Mouse (Mus musculus): ENCODE results near the gene Ovol2. TPM values are rescaled to one million over a fixed set of nuclear protein-coding genes. Genes with fewer than 3 reads are reported as not detected.

The Ovol2 gene
- total RNA-seq, 2 experiments from 2014 or later: 1.1 TPM

GRCm38 (mm10) chr2:144299749-144300669 lies 31.9 kb downstream of the Ovol2 start:
- Histone ChIP-seq H3K27ac (peak overlapping the region; percentile 46; the same call in 1 of the 2 replicates), H3K4me3 (no peak overlapping the region)
- peak in 1 of 2 experiments; percentile 32 for DNase-seq (ENCODE audit: low spot score in 2 of 2)
- no peak for TF ChIP-seq CTCF (conservative IDR thresholded peaks at IDR 0.05)

DNA sequence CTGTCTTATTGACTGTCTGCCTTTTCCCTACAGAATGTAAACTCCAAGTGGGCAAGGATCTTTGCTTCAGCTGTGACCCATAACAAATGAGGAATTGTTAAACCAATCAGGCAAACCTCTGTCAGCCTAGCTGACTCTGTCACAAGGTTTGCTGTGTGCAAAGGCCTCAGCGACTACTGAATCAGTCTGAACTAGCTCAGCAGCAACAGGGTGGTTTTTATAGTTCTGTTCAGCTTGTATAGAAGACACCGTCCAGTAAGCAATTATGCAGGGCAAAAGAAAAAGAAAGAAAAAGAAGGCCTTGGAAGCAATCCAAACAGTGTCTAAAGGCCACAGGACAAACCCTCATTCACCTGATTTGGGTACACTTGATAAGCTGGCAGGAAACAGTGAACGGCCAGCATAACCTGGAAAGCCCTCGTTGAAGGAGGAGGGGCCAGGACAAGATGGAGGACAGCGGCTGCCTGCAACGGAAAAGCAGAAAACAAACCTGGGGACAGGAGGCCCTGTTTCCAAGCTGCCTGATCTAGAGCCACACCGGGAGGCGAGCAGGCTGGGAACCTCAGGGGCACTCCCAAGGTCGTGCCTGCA lies 36.7 kb downstream of the Ovol2 start:
- no peak for TF ChIP-seq CTCF (conservative IDR thresholded peaks at IDR 0.05)
- no peak for DNase-seq (ENCODE audit: low spot score in 2 of 2)
- no peak overlapping the region for H3K27ac ChIP-seq
- no peak overlapping the region for H3K4me3 ChIP-seq

GRCm38 (mm10) chr2:144291600-144292305 lies 40.2 kb downstream of the Ovol2 start:
- Histone ChIP-seq H3K4me3 (no peak overlapping the region), H3K27ac (peak overlapping the region; percentile 70)
- DNase-seq (ENCODE audit: low spot score in 2 of 2): peak; percentile 42 to 70
- TF ChIP-seq CTCF (conservative IDR thresholded peaks at IDR 0.05): no peak

GRCm38 (mm10) chr2:144290321-144290720 lies 41.6 kb downstream of the Ovol2 start:
- no peak overlapping the region for H3K27ac ChIP-seq
- no peak for DNase-seq (ENCODE audit: low spot score in 2 of 2)
- TF ChIP-seq CTCF (conservative IDR thresholded peaks at IDR 0.05): no peak
- H3K4me3 ChIP-seq: no peak overlapping the region

- no peak overlapping the region for H3K27ac ChIP-seq
- TF ChIP-seq CTCF (conservative IDR thresholded peaks at IDR 0.05): no peak
- DNase-seq (ENCODE audit: low spot score in 2 of 2): no peak
These were observed 50.5 kb downstream of the Ovol2 start for GRCm38 (mm10) chr2:144281417-144281816.

DNA sequence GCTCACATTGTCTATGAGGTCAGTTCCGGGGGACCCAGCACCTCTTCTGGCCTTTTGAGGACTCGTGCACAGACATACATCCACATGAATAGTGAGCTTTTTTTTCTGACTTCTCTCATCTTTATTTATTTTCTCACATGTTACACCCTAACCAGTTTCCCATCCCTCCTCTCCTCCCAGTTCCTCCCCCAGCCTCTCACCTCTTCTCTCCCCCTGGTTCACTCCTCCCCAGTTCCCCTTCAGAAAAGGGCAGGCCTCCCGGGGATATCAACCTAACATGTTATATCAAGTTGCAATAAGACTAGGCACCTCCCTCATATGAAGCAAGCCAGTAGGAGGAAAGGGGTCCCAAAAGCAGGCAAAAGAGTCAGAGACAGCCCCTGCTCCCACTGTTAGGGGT lies 51.4 kb downstream of the Ovol2 start:
- no peak overlapping the region for H3K27ac ChIP-seq
- TF ChIP-seq CTCF (conservative IDR thresholded peaks at IDR 0.05): no peak
- DNase-seq (ENCODE audit: low spot score in 2 of 2): no peak
- H3K4me3 ChIP-seq: no peak overlapping the region

More at GRCm38 (mm10) chr2:144281417-144281816, 50.5 kb downstream of the Ovol2 start:
- H3K4me3 ChIP-seq: no peak overlapping the region

- no peak overlapping the region for H3K27ac ChIP-seq
- no peak for TF ChIP-seq CTCF (conservative IDR thresholded peaks at IDR 0.05)
- DNase-seq (ENCODE audit: low spot score in 2 of 2): no peak
- no peak overlapping the region for H3K4me3 ChIP-seq
These were observed 52.2 kb downstream of the Ovol2 start for GRCm38 (mm10) chr2:144279742-144280141.

GRCm38 (mm10) chr2:144276885-144277284 lies 55.1 kb downstream of the Ovol2 start:
- no peak overlapping the region for H3K4me3 ChIP-seq
- DNase-seq (ENCODE audit: low spot score in 2 of 2): no peak
- no peak overlapping the region for H3K27ac ChIP-seq
- TF ChIP-seq CTCF (conservative IDR thresholded peaks at IDR 0.05): no peak

DNA sequence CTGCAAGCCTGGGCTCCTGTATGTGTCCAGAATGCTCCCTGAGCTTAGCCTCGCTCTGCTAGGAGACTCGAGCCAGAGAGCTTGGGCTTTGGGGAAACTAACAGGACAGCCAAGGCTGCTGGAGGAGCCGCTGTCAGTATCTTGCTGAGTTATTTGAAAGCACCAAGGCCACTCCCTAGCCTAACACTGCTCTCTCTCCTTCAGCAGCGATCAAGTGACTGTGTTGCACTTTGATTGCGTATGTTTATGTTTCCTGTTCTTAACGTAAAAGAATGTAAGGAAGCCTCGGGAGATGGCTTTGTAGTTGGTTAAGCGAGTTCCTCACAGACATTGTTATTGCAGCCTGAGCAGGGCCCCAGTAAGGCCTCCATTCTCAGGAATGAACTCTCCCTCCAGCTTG lies 57.2 kb downstream of the Ovol2 start:
- no peak for DNase-seq (ENCODE audit: low spot score in 2 of 2)
- Histone ChIP-seq H3K4me3 (no peak overlapping the region), H3K27ac (no peak overlapping the region)
- TF ChIP-seq CTCF (conservative IDR thresholded peaks at IDR 0.05): no peak

DNA sequence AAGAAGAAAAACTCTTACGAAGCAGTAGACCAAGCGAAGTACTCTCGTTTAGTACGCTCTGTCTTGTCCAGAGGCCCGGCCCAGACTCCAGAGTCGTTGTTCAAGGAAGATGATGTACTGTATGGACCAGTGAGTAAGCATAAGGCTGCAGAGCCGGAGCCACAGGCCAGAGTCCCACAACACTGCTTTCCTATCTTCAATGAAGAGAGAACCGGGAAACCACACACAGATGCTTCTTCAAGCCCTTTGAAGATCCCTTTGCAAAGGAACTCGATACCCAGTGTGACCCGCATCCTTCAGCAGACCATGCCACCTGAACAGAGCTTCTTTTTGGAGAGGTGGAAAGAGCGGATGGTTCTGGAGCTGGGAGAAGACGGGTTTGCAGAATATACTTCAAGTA lies 59.9 kb downstream of the Ovol2 start:
- no peak for TF ChIP-seq CTCF (conservative IDR thresholded peaks at IDR 0.05)
- Histone ChIP-seq H3K27ac (no peak overlapping the region), H3K4me3 (no peak overlapping the region)
- DNase-seq (ENCODE audit: low spot score in 2 of 2): no peak

- H3K27ac ChIP-seq: peak within 1 kb of the TSS; percentile 99
- DNase-seq (ENCODE audit: low spot score in 2 of 2): peak; percentile 91 to 94
- H3K4me3 ChIP-seq: peak within 1 kb of the TSS; percentile 98
- no peak for TF ChIP-seq CTCF (conservative IDR thresholded peaks at IDR 0.05)
These were observed 61.2 kb downstream of the Ovol2 start, which contains the start of the genes Mgme1 and Snx5 for GRCm38 (mm10) chr2:144270507-144271420. Gene Mgme1, plus strand, starts transcription at chr2:144270663. Gene Snx5, minus strand, starts transcription at chr2:144270906.

Measured in layer of hippocampus, adult 2 months (tissue).